Mouse (Mus musculus) adrenal gland, adult 8-10 months (tissue): ENCODE measurements around the gene Zfp281. TPM values are rescaled to one million over a fixed set of nuclear protein-coding genes. Genes with fewer than 3 reads are reported as not detected.

Source experiments
- DNase-seq: peaks from one replicate; pipeline ENCODE4 v3.0.0; 2022
- total RNA-seq, 4 experiments: library from RNA; stranded (reverse); gene quantifications; 2 replicates each; pipeline ENCODE4 v1.2.4; 2022

The Zfp281 gene
- total RNA-seq, 4 experiments from 2014 or later: 17.9 to 22.4 (median 19.6) TPM

DNA sequence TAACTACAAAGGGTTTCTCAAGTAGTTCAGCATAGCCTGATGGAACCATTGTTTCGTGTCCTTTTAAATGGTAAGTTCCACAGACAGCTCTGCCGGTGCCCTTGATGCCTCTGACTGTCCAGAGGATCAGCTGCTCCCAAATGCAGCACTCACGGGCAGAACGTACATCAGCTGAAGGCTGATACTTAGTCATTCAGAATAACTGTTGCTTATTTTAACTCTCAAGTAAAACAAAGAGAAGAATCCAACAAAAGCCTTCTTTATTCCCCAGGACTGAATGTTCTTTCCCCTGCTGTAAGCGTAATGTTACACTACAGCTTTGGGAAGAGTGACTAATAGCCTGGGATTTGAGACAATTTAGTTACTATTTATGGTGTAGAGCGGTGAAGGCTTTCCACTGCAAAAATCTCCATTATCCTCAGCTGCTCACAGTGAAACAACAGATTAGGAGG lies 11.4 kb upstream of the Zfp281 start:
- peak; percentile 31 for DNase-seq

DNA sequence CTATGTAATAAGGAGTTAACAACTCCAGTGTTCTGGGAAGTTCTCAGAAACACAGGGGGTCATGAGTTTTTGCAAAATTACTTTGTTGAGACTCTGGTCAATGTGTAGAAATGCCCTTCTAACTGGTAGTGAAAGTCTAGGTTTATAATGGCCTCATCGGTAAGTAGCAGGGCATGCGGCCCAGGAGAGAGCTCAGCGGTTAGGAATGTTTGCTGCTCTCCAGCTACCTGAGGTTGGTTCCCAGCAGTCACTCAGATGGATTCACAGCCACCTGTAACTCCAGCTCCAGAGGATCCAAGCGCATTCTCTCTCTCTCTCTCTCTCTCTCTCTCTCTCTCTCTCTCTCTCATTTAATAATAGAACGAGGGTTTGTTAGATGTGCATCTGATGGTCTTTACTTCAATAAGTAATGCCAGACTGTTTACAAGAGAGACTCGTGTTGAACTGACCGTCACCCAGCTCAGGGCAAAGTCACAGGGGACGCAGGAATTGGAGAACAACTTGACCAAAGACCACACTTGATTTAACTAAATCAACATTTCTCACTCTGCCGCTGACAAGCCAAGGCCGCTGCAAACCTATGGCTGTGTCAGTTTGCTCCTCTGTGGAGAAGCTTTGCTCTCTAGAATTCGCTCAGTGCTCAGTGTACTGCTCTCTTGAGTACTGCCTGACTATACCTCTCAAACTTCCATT lies 9.8 kb upstream of the Zfp281 start:
- DNase-seq: no peak

DNA sequence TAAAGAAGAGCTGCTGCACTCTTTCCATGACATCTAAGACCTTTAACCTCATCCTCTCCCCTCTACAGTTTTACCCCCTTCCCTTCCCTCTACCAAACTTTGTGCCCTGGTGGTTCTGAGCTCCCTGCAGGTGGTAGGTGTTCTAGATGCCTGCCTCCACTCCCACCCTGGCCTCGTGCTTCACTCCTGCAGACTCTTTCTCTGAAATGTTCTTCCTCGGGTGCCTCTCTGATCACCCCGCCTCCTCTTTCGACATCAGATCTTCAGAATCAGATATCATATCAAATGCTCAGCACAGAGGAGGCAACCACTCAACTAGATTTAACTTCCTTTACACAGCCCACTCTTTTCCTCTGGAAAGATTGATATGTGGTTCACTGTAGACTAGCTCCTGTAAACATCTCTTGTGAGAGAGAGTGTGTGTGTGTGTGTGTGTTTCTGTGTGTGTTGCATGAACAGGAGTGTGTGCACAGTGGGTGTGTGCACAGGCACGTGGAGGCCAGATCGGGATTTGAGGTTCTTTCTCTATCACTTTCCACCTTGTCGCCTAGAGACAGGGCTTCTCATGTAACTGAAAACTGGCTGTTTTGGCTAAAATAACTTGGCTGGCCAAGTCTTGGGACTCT lies 7.4 kb upstream of the Zfp281 start:
- DNase-seq: no peak

DNA sequence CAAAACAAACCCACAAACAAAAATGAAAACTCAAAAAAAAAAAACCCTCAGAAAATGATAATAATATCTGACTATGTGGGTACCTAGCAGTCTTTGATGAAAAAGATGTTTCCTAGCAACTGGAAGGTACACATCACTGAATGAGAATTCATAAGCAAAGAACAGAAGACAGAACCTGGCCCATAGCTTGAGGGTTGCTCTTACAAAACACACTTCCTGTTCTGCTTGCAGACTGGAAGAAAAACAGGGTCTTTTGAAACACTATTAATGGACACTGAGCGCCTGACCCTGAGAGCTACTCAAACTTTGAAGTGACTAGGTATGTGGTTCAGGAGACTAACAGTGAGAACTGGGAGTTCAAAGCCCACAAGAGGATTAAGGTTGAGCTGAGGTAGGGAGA lies 6.1 kb upstream of the Zfp281 start:
- no peak for DNase-seq

DNA sequence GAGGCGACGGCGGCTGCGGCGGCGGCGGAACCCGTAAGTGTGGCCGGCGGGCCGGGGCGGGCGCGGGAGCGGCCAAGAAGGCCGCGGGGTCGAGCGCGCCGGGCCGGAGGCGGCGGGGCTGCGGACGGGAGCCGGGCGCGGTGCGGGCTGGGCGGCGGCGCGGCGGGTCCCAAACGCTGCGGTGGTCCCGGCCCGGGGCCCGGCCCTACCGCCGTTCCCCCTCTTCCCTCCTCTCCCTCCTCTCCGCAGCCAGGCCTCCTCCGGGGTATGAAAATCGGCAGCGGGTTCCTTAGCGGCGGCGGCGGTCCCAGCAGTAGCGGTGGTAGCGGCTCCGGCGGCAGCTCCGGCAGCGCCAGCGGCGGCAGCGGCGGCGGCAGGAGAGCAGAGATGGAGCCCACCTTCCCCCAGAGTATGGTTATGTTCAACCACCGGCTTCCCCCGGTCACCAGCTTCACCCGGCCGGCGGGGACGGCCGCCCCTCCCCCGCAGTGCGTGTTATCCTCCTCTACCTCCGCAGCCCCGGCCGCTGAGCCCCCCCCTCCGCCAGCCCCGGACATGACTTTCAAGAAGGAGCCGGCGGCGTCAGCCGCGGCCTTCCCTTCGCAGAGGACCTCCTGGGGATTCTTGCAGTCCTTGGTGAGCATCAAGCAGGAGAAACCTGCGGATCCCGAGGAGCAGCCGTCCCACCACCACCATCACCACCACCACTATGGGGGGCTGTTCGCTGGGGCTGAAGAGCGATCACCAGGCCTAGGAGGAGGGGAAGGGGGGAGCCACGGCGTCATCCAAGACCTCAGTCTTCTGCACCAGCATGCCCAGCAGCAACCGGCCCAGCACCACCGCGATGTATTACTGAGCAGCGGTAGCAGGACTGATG lies 556 bp downstream of the Zfp281 start:
- peak; percentile 36 for DNase-seq

DNA sequence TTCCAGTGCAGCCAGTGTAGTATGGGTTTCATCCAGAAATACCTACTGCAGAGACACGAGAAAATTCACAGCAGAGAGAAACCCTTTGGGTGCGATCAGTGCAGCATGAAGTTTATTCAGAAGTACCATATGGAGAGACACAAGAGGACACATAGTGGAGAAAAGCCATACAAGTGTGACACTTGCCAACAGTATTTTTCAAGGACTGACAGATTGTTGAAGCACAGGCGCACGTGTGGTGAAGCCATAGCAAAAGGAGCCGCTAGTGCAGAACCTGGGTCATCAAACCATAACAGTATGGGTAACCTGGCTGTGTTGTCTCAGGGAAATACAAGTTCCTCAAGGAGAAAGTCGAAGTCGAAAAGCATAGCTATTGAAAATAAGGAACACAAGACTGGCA lies 1.4 kb downstream of the Zfp281 start:
- DNase-seq: no peak

DNA sequence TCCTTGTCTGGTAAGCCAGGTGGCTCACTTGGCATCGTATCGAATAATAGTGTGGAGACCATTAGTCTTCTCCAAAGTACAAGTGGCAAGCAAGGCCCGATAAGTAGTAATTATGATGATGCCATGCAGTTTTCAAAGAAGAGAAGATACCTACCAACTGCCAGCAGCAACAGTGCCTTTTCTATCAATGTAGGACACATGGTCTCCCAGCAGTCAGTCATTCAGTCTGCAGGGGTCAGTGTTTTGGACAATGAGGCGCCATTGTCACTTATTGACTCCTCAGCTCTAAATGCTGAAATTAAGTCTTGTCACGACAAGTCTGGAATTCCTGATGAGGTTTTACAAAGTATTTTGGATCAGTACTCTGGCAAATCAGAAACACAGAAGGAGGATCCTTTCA lies 2.1 kb downstream of the Zfp281 start:
- DNase-seq: no peak

DNA sequence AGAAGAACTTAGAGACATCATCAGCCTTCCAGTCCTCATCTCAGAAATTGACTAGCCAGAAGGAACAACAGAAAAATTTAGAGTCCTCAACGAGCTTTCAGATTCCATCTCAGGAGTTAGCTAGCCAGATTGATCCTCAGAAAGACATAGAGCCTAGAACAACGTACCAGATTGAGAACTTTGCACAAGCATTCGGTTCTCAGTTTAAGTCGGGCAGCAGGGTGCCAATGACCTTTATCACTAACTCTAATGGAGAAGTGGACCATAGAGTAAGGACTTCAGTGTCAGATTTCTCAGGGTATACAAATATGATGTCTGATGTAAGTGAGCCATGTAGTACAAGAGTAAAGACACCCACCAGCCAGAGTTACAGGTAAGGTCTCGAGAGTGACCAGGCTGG lies 2.9 kb downstream of the Zfp281 start:
- DNase-seq: no peak

DNA sequence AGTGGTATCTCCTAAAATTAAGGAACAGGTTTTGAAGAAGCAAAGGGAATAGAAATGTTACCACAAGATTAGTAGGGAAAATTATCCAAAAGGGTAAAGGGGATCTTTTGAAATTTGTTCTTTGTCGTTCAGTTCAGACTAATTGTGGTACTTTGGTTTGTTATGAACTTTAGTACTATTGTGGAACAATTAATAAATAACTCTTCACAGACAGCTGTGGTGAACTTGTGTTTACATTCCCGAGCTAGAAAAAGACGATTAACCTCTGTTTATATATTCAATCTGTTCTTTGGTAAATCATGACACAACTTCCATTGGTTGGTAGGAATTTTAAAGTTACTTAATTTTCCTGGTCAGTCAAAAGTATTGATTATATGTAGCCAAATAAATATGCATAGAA lies 8.2 kb downstream of the Zfp281 start:
- no peak for DNase-seq

DNA sequence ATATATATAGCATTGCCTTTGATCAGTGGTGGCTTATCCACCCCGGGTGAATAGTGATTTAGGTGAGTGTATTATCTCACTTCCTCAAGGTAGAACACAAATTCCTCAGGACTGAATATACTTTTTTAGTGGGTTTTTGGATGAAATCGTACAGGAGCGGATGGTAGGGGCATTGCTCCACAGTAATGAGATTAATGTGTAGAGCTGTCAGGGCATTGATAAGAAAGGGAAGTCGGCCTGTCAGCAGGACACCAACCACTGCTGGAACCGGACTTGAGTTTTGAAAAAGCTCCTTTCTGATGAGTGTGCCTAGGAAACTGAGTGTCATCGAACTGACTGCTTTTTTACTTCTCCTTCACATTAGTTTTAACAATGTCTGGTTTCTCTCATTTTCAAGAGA lies 10.9 kb downstream of the Zfp281 start:
- no peak for DNase-seq

DNA sequence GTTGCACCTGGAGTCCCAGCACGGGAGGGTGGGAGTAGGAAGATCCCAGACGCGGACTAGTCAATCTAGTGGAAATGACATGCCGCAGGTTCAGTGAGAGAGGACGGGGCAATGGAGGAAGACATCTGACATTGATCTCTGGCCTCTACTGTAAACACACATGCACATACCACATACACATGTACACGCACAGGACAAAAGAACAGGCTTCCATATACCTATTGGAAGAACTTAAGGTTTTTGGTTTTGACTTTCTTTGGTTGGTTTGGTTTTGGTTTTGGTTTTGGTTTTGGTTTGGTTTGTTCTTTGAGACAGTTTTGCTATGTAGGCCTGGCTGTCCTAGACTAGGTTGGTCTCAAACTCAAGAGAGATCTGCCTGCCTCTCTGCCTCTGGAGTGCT lies 12.2 kb downstream of the Zfp281 start:
- no peak for DNase-seq

DNA sequence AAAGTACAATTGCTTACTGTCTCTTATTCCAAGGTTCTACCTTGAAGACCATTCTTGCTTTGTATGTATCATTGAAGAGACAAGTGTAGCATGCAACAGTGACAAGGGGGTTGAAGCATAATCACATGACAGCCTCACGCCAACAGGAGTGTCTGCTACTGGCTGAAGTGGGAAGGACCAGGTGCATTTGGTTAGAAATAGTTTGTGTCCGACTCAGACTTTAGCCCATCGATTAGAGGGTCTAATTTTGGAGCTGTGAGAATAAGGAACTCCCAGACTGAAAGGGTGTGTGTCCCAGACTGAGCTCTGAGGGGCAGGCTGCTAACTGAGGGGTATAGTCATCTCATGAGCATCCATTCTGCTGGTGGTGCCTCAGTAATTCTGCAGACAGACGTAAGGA lies 13.0 kb downstream of the Zfp281 start:
- no peak for DNase-seq

DNA sequence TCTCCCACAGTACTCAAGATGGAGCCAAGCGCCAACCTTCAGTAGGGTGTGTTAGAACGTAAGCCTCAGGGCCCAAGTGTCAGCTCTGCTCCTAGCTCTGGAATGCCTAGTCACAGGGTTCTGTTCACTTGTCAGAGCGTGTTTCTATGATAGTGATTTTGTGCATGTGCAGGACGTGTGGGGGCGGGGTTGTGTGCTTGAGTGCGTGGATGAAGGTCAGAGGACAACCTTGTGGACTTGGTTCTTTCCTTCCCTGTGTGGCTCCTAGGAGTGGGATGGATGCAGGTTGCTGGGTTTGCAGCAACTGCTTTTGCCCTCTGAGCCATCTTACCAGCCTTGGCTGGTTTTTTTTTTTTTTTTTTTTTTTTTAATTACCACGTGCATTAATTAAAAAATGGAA lies 13.5 kb downstream of the Zfp281 start:
- DNase-seq: no peak

DNA sequence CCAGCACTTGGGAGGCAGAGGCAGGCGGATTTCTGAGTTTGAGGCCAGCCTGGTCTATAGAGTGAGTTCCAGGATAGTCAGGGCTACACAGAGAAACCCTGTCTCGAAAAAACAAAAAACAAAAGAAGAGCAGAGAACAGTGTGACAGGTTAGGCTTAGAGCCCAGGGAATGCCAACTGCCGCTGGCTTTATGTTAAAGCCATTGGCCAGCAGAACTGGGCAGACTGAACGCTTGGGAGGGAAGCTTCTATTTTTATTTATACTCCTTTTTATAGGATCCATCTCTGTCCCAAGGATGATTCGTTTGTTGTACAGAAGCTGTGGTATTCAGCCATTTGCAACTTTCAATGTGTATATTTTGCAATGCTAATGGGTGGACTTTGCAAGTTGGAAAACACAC lies 14.0 kb downstream of the Zfp281 start:
- DNase-seq: no peak

DNA sequence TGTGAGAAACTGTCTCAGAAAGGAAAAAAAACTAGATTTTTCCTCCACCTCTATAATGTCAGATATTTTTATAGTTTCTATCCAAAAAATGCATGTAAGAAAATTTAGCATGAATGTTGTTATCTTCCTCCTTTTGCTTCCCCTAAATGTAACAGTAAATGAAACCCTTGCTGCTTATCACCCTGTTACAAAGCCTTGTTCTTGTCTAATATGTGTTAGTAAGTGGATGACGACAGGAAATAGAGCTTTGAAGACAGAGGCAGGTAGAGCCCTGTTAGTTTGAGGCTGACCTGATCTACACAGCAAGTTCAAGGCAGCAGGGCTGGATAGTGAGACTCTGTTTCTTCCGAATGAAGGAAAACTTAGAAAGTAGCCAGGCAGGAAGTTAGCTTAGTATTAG lies 14.5 kb downstream of the Zfp281 start:
- no peak for DNase-seq

DNA sequence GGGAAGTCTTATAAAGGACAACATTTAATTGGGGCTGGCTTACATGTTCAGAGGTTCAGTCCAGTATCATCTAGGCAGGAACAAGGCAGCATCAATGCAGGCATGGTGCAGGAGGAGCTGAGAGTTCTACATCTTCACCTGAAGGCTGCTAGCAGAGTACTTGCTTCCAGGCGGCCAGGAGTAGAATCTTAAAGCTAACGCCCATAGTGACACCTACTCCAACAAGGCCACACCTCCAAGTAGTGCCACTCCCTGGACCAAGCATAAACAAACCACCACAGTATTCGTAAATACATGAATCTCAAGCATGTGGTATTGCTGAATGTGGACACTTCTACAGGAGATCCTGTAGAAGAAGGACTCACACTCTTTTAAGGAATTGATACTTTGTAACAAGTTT lies 18.0 kb downstream of the Zfp281 start:
- no peak for DNase-seq

DNA sequence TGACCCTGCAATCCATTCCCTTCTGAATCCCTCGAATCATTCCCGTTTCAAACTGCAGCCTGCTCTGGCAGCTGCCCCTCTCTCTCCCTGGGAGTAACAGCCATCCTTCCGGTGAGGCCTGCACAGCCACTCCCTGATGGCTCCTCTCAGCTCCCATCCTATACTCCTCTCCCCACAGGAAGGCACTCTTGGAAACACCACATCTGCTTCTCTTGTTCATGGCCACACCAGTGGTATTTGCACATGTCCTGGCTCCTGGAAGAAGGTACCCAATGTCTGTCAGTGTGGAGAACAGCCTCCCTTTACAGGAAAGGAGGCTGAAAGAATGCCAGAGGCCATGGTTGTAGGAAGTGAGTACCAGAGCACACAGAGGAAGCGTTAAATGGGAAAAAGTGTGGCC lies 19.8 kb downstream of the Zfp281 start:
- no peak for DNase-seq

DNA sequence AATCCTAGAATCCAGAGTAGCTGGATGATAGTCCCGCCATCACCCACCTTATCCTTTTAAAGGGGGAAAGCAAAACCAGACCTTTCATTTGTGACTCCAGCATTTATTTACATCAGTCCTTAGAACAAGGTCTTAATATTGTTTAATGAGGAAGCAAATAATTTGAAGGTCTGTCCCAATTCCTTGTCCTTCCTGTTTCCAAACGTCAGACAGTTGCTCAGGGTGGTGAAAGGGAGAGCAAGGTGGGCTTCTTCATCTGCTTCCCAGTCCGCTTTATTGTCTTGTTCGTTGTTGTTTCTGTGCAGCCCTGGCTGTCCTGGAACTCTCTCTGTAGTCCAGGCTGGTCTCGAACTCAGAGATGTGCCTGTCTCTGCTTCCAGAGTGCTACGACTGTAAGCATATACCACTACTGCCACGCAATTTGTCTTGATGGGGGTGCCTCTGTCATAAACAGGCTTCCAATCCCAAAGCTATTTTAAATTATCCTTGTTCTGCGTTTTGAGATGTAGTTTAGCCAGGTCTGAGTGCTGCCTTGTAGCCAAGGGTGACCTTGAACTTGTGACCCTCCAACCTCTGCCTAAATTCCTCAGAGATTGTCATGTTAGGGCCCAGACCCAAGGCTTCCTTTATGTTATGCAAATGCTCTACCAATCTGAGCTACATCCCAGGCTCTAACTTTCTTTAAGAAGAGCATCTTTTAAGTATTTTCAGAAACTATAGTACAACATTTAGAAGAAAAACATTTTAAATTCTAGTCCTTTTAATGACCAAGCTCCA lies 21.3 kb downstream of the Zfp281 start:
- no peak for DNase-seq

DNA sequence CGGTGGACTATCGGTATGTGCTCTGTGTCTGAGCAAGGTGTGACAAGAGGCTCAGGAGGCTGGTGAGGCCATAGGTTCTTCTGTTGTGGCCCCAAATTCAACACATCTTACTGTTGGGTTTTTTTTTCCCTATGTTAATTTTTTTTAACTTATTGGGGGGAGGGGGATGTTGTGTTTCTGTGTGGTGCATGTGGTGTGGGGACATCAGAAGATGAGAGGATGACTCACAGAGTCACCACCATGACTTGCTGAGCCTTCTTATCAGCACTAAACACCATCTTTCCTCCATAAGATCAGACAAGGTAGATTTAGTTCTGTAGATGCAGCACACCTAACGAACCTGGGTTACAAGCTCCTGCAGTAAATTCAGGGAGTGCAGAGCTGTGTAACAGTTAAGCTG lies 27.4 kb downstream of the Zfp281 start:
- DNase-seq: no peak

DNA sequence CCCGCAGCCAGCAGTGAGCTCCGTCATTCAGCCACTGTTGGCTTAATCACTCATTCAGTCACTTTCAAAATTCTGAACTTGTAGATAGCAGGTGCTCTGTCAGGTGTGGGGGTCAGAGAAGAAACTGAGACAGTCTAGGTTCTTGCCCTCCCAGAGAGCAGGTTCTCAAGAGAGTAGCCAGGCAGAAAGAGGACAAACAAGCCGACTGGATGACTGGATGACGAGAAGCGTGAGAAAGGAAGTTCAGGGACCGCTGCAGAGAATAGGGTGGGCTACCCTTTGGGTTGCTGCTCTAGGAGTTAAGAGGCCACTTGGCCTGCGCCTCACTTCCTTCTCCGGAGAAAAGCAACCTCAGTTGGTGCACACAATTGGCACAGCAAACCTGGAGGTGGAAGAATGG lies 28.8 kb downstream of the Zfp281 start:
- no peak for DNase-seq

DNA sequence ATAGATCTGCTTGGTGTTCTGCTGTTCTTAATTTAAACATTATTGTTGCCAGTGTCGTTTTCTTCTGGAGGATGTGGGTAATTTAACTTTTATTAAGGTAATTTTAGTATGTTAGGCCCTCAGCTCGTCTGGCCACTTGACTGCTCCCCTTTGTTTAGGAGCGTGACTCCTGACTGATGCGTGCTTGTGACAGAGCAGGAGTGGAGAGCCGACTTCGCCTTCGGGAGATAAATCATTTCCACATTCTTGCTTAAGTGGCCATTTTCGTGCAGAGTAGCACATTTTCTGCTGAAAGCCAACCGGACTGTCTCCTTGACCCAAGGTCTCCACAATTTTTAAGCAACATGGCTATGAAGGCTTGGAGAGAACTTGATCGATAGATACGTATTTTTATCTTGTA lies 29.7 kb downstream of the Zfp281 start:
- no peak for DNase-seq

DNA sequence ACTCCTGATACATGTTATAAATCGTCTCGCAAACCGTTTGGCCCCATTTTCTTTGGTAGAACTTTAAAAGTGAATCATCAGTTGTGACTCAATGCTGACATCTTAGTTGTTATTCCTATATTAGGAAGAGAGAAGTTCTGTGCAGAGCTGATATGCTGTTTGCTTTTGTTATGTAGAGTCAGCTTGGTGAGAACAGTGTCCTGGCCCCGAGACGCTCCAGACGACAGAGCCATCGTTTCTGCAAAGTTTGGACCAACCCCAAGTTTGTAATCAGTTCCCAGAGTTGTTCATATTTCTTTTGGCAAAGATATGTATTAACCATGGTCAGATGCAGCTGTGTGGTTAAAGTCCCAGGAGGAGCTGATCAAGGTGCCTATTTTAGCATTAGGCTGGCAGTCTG lies 31.9 kb downstream of the Zfp281 start:
- no peak for DNase-seq
